Mouse (Mus musculus) testis, adult 2 months (tissue): ENCODE measurements at regions not wholly inside any gene's neighbourhood (a gene's known extent, or its start where the extent isn't known, plus 50 kb on each side); places are given as distances from the start of the nearest gene placed in this dataset.

Experiments used
- CTCF ChIP-seq: fragments of 200-500 bp; IDR thresholded peaks from 2 replicates; pipeline ENCODE4 v1.5.1; 2012; ENCODE audit warnings: low read depth, mild to moderate bottlenecking, inconsistent platforms, low read length, moderate library complexity; ENCODE audit not compliant: control insufficient read depth, insufficient read depth, insufficient replicate concordance
- POLR2A ChIP-seq: fragments of 200-500 bp; IDR thresholded peaks from 2 replicates; pipeline ENCODE4 v1.6.1; 2012; ENCODE audit warnings: low read depth, mild to moderate bottlenecking, inconsistent platforms, low read length, moderate library complexity; ENCODE audit not compliant: control insufficient read depth

DNA sequence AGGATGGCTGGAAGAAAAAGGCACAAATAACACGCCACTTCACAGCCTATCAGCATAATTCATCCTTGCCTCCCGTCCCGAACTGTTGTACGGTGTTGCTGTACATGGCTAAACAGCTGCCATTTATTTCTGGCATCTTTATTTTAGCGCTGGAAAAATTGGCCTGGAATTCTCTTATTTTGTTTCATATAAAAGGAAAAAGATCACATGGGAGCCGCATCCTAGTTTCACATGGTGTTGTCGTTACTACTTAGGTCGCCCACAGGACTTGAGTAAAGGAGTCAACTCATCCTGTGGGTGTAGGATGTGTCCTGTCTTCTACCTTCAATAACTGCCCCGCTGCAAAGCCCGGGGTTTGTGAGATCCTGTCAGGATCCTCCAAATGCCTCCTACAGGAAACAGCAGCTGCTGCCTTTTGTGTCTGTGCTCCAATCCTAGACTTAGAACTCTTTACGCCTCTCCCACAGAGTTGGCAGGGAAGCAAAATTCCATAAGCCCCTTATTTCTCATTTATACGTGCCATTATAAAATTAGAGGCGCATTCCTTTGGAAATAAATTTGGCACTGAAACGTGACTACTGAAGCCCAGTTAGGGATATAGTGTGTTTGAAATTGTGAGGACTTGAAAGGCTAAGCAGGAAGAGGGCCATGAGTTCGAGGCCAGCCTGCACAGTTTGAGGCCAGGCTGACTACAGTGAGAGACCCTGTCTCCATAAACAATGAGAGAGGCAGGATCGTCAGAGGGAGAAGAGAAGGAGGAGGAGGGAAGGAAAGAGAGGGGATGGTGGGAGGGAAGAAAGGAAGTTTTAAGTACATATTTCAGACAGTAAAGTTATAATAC lies 446.3 kb upstream of the Jarid2 start:
- TF ChIP-seq POLR2A = no peak
- no peak for TF ChIP-seq CTCF
